Mouse (Mus musculus) lung, postnatal 0 days (tissue): ENCODE data around the gene Ermp1.

Experiments
- CTCF ChIP-seq: IDR thresholded peaks from 2 replicates; pipeline ENCODE4 v1.5.1; 2016; ENCODE audit warnings: antibody characterized with exemption, mild to moderate bottlenecking
- EP300 ChIP-seq: IDR thresholded peaks from 2 replicates; pipeline ENCODE4 v1.6.1; 2016; ENCODE audit warnings: antibody characterized with exemption, mild to moderate bottlenecking, control low read depth

DNA sequence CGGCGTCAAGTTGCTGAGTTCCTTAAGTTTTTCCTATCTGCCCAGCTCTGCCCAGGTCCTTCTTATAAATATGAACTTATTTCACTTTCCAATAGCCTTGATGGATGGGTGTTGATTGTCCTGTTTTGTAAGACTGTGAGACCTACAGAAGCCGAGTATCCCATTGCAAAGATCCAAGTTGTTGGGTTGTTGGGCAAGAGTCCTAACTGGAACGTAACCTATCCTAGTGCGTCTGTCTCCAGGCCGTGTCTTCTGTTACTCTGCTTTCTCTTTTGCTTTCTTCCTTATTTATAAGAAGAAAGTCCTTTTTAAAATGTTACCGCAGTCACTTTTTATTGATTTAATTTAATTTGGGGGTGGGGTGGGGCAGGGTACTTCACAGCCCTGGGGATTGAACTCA is 26.7 kb upstream of the Ermp1 start:
- TF ChIP-seq CTCF = no peak
- TF ChIP-seq EP300 = no peak
